Mouse (Mus musculus) hindbrain, embryonic 10.5 days (tissue): ENCODE results near the gene Large2. TPM values are rescaled to one million over a fixed set of nuclear protein-coding genes. Genes with fewer than 3 reads are reported as not detected.

Experiments
- DNase-seq: peaks from one replicate; pipeline ENCODE4 v3.0.0-alpha.2; 2017; ENCODE audit warnings: low spot score
- H3K27ac ChIP-seq: fragments of 300-500 bp; sonication (generic); 2 replicates; pipeline ENCODE4 v1.5.1; 2016; ENCODE audit warnings: mild to moderate bottlenecking, moderate library complexity
- H3K27me3 ChIP-seq: fragments of 300-500 bp; sonication (generic); 2 replicates; pipeline ENCODE4 v1.6.1; 2016; ENCODE audit warnings: mild to moderate bottlenecking; ENCODE audit not compliant: poor library complexity, insufficient read depth, severe bottlenecking
- H3K36me3 ChIP-seq: fragments of 300-500 bp; sonication (generic); 2 replicates; pipeline ENCODE4 v1.6.1; 2016; ENCODE audit warnings: mild to moderate bottlenecking, moderate library complexity
- H3K4me1 ChIP-seq: fragments of 300-500 bp; sonication (generic); replicated peaks from 2 replicates; pipeline ENCODE4 v1.6.1; 2016; ENCODE audit warnings: mild to moderate bottlenecking
- H3K4me3 ChIP-seq: fragments of 300-500 bp; sonication (generic); 2 replicates; pipeline ENCODE4 v1.5.1; 2016; ENCODE audit warnings: mild to moderate bottlenecking, moderate library complexity
- H3K9me3 ChIP-seq: fragments of 300-500 bp; sonication (generic); 2 replicates; pipeline ENCODE4 v1.6.1; 2016; ENCODE audit warnings: mild to moderate bottlenecking, moderate library complexity
- WGBS: fragments of 180-500 bp; shearing (Covaris S2); methylation state at CpG from one replicate; pipeline ENCODE4 v1.1.7; 2016; 5-methylcytosine and 5-hydroxymethylcytosine counted together
- polyA plus RNA-seq: library from polyadenylated mRNA; unstranded; fragments of >200 nt; fragmentation: Nextera tagmentation; extraction: Ambion mirVana; gene quantifications from 2 replicates; pipeline ENCODE4 v1.2.1, GENCODE M21; 2016

Large2 gene
- polyA plus RNA-seq, 1 experiment from 2014 or later: 7.8 TPM

DNA sequence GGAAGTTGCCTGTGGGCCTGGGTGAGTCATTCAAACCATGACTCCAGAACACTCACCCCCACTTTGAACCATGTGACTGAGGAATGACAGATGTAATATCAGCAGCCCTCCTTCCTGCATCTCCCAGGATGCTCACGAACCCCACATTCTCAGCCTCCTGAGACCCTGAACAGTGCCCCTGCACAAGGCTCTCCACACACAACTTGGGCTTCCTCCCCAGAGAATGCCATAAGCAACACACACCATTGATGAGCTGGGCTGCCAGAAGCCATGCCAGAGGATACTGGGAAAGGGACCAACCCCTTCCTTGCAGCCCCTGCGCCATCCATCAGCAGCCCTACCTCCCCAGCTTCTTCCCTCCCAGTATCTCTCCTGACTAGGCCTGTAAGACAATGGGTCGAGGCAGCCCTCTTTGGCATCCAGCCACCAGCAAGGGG lies 13.4 kb upstream of the Large2 start:
- DNase-seq: no peak
- peaks cover 73% of the 10 kb centered on the region for H3K4me1 ChIP-seq
- peaks cover 52% of the 10 kb centered on the region for H3K36me3 ChIP-seq
- peak overlapping the region; percentile 90 for H3K27ac ChIP-seq
- peak overlapping the region; percentile 88 for H3K4me3 ChIP-seq
- no peaks in the 10 kb centered on the region for H3K9me3 ChIP-seq
- peaks cover 2% of the 10 kb centered on the region; the same call in 1 of the 2 replicates for H3K27me3 ChIP-seq
- 59% methylated on average over 3 of the region's 3 CpGs for WGBS

DNA sequence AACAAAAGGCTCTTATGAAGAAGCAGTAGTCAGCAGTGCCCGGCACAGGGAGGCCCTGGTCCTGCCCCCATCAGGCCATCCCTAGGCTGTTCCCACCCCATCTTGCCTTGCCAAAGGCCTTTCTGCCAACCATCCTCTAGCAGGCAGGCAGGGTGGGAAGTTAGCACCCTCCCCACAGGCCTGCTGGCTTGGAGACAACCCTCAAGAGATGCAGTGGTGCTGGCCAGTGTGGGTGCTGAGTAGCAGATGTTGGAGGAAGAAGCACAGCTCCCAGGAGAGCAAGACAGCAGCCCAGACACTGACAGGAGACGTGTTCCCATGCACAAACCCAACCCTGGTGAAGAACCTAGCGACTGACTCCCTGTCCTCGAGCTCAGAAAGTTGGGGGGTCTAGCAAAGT lies 13.0 kb upstream of the Large2 start:
- Histone ChIP-seq H3K4me3 (peak overlapping the region; percentile 88), H3K27ac (peak overlapping the region; percentile 90), H3K27me3 (no peaks in the 10 kb centered on the region; the same call in 1 of the 2 replicates), H3K36me3 (peaks cover 57% of the 10 kb centered on the region), H3K4me1 (peaks cover 68% of the 10 kb centered on the region), H3K9me3 (no peaks in the 10 kb centered on the region)
- 79% methylated on average over 4 of the region's 4 CpGs for WGBS
- DNase-seq: no peak

DNA sequence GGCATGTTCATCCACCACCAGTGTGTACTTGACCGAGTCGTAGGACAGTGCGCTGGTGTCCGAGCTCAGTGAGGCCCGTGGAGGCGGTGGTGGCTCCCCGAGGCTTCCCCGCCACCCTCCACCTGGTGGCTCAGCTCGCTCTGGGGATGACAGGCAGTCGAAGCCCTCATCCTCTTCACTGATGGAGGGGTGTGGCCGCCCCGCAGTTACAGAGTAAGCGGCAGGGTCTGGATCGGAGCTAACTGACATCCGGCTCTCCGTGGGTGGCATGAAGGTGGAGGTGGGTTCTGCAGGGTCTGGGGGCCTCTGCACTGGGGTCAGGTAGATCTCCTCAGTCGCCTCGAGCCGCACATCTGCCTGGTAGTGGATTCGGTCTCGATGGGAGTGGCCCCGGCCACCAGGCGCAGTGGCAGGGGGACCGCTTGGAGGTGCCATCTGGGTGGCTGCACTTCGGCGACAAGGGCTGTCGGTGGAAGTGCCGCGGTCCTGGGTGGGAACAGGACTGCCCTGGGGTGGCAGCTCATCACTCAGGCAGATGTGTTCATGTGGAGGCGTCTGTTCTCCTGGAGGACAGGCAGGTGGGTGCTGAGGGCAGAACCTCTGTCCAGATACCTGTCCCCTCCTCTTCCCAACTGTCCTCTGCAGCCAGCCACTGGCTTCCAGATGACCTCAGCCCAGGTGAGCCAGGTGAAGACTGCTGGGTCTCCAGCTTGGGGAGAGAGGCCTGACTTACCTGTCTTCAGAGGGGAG lies 12.3 kb upstream of the Large2 start:
- WGBS: 94% methylated on average over 30 of the region's 30 CpGs
- Histone ChIP-seq H3K4me1 (peaks cover 62% of the 10 kb centered on the region), H3K27ac (peak overlapping the region; percentile 90; the same call in 1 of the 2 replicates), H3K4me3 (peak overlapping the region; percentile 88; the same call in 1 of the 2 replicates), H3K9me3 (no peaks in the 10 kb centered on the region), H3K36me3 (peaks cover 63% of the 10 kb centered on the region), H3K27me3 (no peaks in the 10 kb centered on the region; the same call in 1 of the 2 replicates)
- no peak for DNase-seq

DNA sequence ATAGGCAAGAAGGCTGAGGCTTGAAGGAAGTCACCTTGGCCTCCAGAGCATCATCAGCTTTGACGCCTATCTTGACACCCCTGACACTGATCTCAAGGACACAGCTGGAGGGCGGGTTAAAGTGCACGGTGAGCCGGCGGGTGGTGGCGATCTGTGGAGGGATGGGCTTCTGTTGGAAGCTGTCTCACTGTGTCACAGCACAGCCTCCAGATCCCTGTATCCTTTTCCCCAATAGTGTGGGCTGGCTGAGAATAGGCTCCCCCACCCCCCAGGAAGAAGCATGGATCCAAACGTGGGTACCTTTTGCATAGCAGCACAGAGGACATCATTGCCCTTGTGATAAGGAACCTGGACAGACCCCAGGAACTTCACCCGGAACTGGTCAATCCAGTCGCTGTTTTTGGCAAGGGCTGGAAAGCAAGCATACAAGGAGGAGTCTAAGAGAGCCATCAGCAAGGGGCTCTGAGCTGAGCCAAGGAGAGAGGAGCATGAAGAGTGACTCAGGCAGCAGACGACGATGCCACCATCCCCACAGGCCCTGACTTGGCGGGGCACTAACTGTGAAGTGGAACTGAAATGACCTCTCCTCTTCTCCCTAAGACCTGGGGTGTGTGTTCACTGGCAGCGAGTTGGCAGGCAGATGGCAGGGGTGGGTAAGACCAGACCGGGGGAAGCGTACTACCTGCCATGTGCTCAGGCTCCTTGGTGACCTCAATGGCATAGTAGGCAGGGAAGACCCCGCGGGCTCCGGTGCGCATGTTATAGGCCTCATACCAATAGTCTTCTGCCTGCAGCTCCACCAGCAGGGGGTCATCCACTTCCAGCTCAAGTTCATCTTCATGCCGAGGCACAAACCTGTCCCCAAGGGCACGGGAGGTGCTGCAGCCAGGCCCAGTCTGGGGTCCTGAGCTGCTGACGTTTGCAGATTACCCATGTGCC lies 10.7 kb upstream of the Large2 start:
- no peak for DNase-seq
- Histone ChIP-seq H3K27ac (no peak overlapping the region), H3K4me3 (no peak overlapping the region), H3K9me3 (no peaks in the 10 kb centered on the region), H3K27me3 (no peaks in the 10 kb centered on the region), H3K4me1 (peaks cover 51% of the 10 kb centered on the region), H3K36me3 (peaks cover 77% of the 10 kb centered on the region)
- 82% methylated on average over 22 of the region's 22 CpGs for WGBS

DNA sequence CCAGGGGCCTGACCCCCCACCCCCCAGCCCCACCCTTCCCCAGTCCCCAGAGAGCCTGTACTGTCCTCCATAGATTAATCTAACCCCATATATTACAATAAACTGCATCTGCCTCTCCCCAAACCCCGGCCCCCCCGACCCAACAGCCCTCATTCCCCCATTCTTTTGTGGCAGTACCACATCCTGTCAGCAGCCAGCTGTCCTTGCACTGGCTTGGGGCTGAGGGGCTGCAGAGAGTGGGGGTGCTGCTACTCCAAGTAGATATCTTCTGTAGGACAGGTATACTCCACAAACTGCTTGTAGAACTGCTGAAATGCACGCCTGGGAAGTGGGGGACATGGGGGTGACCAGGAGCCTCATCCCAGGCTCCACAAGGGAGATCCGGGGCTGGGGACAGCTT lies 9.4 kb upstream of the Large2 start:
- peaks cover 40% of the 10 kb centered on the region for H3K4me1 ChIP-seq
- H3K27me3 ChIP-seq: no peaks in the 10 kb centered on the region
- no peaks in the 10 kb centered on the region for H3K9me3 ChIP-seq
- WGBS: 80% methylated on average over 4 of the region's 4 CpGs
- H3K36me3 ChIP-seq: peaks cover 89% of the 10 kb centered on the region
- H3K27ac ChIP-seq: no peak overlapping the region
- no peak for DNase-seq
- no peak overlapping the region for H3K4me3 ChIP-seq

DNA sequence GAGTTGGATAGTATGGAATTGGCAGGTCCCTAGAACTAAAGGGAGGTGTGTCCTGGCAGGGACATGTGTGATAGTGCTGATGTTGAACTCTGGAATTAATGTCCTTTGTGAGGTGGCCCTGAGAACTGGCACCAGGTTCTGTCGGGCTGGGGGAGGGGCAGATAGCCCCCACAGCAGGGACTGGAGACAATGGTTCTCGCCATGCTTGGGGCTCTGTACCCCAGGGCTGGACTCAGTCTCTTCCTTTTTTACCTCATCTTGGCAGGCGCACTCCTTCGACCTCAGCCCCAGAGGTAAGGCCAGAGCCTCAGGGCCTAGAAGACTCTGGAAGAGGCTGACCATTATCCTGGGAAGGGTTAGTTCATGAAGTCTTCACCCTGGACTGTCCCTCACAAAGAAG lies 8.1 kb upstream of the Large2 start:
- peaks cover 100% of the 10 kb centered on the region for H3K36me3 ChIP-seq
- no peaks in the 10 kb centered on the region for H3K9me3 ChIP-seq
- WGBS: 89% methylated on average over 4 of the region's 4 CpGs
- H3K4me3 ChIP-seq: no peak overlapping the region
- H3K27ac ChIP-seq: no peak overlapping the region
- no peaks in the 10 kb centered on the region for H3K27me3 ChIP-seq
- no peak for DNase-seq
- H3K4me1 ChIP-seq: peaks cover 28% of the 10 kb centered on the region

DNA sequence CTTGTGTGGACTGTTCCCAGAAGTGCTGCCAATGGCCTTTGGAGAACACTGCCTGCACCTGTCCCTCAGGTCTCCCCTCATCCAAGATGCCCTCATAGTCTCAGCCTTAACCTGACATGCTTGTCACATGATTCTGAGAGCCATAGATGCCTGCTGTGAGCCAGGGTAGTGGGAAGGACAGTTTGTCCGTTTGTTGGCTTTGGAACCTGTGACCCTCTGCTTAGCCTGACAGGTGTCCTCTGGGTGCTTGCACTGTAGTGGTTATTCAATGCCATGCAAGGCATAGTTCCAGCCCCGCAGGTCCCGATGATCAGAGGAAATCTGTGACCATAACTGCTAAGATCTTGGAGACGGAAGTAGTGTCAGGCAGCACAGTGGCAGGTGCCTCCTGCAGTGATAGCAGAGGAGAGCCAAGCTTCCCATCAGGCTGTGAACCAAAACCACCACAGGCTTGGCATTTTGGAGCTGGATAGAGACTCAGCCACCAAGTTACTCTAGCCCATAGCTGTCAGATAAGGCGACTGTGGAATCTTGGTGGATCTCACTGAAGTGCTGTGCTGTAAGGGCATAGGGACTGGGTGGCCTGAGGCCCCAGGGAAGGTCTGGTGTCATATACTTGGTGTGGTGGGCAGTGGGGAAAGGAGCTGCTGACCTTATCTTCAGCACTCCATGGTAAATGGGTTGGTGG lies 7.4 kb upstream of the Large2 start, which contains the start of gene 1700029I15Rik:
TSS of gene 1700029I15Rik (plus strand) at position 638 of the 688 bp plus-strand sequence.
- Histone ChIP-seq H3K4me3 (no peak within 1 kb of the TSS), H3K9me3 (no peaks in the 10 kb centered on the region), H3K4me1 (peaks cover 20% of the 10 kb centered on the region; the same call in 1 of the 2 replicates), H3K36me3 (peaks cover 100% of the 10 kb centered on the region), H3K27me3 (no peaks in the 10 kb centered on the region), H3K27ac (no peak within 1 kb of the TSS)
- WGBS: 87% methylated on average over 5 of the region's 5 CpGs
- DNase-seq: no peak

DNA sequence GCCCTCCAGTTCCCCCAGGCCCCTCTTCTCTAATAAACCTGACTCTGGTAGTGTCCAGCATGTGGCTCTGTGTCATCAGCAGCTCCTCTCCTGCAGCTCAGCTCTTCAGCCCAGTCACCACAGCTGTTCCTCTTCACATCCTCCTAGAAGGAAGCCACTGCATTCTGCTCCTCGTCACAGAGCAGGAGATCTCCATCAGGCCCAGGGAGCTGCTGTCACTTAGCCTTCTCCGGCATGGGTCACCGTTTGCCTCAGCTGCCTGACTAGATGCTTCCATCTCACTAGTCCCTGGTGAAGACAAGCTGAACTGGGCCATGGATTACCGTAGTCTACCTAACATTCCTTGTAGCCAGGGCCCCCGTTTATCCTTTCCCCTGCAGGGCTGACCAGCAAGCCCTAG lies 6.5 kb upstream of the Large2 start:
- Histone ChIP-seq H3K27me3 (no peaks in the 10 kb centered on the region), H3K27ac (no peak overlapping the region), H3K9me3 (no peaks in the 10 kb centered on the region), H3K4me1 (peaks cover 17% of the 10 kb centered on the region), H3K4me3 (no peak overlapping the region), H3K36me3 (peaks cover 92% of the 10 kb centered on the region)
- DNase-seq: no peak
- 89% methylated on average over 5 of the region's 5 CpGs for WGBS

DNA sequence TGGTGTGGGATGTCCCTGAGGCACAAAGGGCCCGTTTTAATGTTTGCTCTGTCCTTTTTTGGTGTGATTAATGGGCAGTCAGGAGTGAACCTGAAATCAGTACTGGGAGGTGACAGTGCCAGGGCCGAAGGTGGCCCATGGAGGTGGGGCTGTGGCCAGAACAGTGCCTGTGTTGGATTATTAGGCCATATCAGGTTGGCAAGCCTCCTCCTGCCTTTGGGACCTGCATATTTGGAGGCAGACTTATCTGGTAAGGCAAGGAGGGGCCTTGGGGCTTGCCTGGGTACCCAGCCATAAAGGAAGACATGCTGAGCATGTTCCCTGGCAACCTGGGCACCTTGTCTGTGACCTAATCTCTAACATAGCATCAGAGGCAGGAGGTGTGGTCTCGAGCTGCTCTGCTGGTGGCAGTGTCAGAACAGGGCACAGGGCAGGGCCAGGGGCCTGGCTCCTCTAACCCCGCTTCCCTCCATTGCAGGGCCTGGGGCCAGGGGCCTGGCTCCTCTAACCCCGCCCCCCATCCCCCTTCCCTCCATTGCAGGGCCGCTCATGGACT lies 5.9 kb upstream of the Large2 start:
- Histone ChIP-seq H3K27me3 (no peaks in the 10 kb centered on the region), H3K9me3 (no peaks in the 10 kb centered on the region)
- WGBS: 79% methylated on average over 6 of the region's 6 CpGs

DNA sequence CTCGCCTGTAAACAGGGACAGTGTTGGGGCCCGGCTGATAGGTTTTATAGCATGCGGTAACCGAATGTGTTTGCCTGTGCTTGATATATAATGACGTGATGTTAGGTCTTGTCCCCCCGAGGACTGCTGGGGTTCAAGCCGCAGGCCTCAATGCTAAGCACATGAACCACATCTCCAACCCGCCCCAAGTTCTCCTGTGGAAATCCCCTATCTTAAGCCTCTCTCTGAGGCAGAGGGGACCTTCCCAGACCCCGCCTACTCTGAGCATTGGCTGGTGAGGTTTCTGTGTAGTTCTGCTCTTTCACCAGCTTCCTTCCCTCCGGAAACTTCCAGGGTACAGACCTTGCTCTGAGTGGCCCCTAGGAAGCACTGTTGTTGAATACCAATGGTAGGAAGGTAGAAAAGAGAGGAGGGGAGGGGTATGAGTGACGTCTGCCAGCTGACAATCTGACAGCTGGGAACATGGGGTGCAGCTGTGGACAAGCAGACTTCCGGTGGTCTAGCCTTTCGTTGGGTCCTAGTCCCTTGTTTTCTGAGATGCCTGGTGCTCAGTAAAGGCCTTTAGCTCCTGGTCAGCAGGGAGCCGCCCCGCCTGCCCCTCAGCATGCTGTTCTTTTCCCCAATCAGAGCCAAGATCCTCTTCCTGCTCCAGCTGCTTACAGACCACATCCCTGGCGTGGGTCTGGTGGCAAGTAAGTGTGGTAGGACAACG lies 5.3 kb upstream of the Large2 start:
- peaks cover 80% of the 10 kb centered on the region for H3K36me3 ChIP-seq
- no peak overlapping the region for H3K4me3 ChIP-seq
- H3K27me3 ChIP-seq: no peaks in the 10 kb centered on the region
- H3K27ac ChIP-seq: no peak overlapping the region
- H3K9me3 ChIP-seq: no peaks in the 10 kb centered on the region
- peaks cover 25% of the 10 kb centered on the region for H3K4me1 ChIP-seq
- 81% methylated on average over 17 of the region's 17 CpGs for WGBS
- no peak for DNase-seq

More for the DNA sequence above, 5.9 kb upstream of the Large2 start:
- DNase-seq: no peak
- peaks cover 86% of the 10 kb centered on the region for H3K36me3 ChIP-seq
- H3K4me1 ChIP-seq: peaks cover 20% of the 10 kb centered on the region
- H3K4me3 ChIP-seq: no peak overlapping the region
- H3K27ac ChIP-seq: no peak overlapping the region

DNA sequence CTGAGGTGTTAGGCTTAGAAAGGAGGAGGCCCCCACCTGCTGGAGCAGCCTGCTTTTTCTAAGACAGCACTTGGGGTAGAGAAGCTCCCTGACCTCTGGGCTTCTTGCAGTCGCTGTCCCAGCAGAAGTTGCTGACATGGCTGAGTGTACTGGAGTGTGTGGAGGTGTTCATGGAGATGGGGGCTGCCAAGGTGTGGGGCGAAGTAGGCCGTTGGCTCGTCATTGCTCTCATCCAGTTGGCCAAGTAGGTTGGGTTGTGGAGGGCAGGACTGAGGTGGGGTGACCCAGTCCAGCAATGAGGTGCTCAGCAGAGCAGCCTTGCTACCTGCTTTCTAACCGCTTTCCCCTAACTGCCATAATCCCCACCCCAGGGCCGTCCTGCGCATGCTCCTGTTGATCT lies 2.7 kb upstream of the Large2 start:
- Histone ChIP-seq H3K36me3 (peaks cover 54% of the 10 kb centered on the region), H3K4me1 (peaks cover 47% of the 10 kb centered on the region), H3K27me3 (peaks cover 5% of the 10 kb centered on the region; the same call in 1 of the 2 replicates), H3K4me3 (no peak overlapping the region), H3K9me3 (no peaks in the 10 kb centered on the region), H3K27ac (no peak overlapping the region)
- WGBS: 93% methylated on average over 7 of the region's 7 CpGs
- no peak for DNase-seq

DNA sequence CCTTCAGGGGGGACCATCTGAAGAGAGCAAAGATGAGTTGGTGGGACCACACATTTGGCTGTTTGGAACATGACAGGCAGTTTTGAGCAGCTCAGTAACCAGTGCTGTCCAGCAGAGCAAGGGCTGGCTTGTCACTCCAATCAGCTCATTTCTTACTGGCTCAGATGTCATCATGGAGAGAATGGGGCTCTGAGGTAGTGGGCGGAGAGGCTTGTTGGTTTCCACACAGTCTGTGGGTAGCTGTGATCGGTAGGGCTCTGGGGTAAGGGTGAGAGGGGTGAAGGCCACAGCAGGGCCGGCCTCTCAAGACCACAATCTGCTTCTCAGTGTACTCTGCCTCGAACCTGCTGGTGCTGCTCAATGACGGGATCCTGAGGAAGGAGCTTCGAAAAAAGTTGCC lies 1.6 kb upstream of the Large2 start:
- Histone ChIP-seq H3K9me3 (no peaks in the 10 kb centered on the region), H3K36me3 (peaks cover 43% of the 10 kb centered on the region), H3K27ac (peak overlapping the region; percentile 5; the same call in 1 of the 2 replicates), H3K4me3 (peak overlapping the region; percentile 70), H3K27me3 (peaks cover 15% of the 10 kb centered on the region), H3K4me1 (peaks cover 58% of the 10 kb centered on the region)
- WGBS: 87% methylated on average over 6 of the region's 6 CpGs
- DNase-seq: no peak
